In the genomic region with DNA sequence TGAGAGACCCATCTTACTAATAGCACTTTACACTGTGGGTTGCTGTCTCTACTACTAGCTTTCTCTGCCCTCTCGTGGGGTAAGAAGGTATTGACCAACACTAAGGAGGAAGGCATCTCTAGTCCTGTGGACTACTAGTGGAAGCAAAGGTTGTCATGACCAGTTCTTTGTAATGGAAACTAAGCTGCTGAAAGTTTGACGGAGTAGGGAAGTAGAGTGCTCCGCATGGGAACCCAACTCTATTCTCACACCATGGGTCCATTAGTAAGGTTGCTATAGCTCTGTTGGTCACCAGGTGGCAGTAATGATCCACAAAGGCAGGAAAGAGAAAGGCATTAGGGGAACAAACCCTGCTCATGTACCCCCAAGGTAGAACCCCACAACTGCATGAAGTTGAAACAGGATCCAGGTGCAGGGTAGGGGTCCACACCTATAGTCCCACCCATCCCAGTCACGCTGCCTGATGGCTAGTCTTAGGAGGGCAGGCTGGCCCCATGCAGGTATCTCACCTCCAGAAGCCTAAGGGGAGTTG, we compare ENCODE assay signal across 8 mouse cellular contexts. TPM values are rescaled to one million over a fixed set of nuclear protein-coding genes. Genes with fewer than 3 reads are reported as not detected.
DNase-seq lines count a peak whose midpoint lies in the region; ATAC-seq lines count a peak whose summit lies in the region.

No protein-coding gene starts in this region.

- H3K36me3 ChIP-seq in hindbrain, embryonic 16.5 days (ENCODE audit: control insufficient read depth, insufficient read depth, low read length), result peaks cover 26% of the 10 kb centered on the region

- peak; percentile 68 for ATAC-seq in frontal cortex, adult (ENCODE audit: low TSS enrichment)
- peak; percentile 71 for ATAC-seq in hindbrain, embryonic 16.5 days

- no peak overlapping the region for H3K9ac ChIP-seq in hindbrain, embryonic 16.5 days (ENCODE audit: low read depth, low read length)

- H3K27me3 ChIP-seq in hindbrain, embryonic 16.5 days (replicated peaks; ENCODE audit: control insufficient read depth, insufficient read depth, low read length), result no peaks in the 10 kb centered on the region

- H3K4me1 ChIP-seq in hindbrain, embryonic 16.5 days (ENCODE audit: control insufficient read depth, insufficient read depth, low read depth, low read length), result no peaks in the 10 kb centered on the region

- no peaks in the 10 kb centered on the region for H3K9me3 ChIP-seq in hindbrain, embryonic 16.5 days (ENCODE audit: control insufficient read depth, low read length)

- no peak overlapping the region for H3K27ac ChIP-seq in hindbrain, embryonic 16.5 days (ENCODE audit: low read depth, low read length)

- H3K4me2 ChIP-seq in hindbrain, embryonic 16.5 days (ENCODE audit: low read length), result no peak overlapping the region

- peak; percentile 67 for DNase-seq in T-cell, adult 2 months (ENCODE audit: low spot score)
- DNase-seq in cerebellum, adult 8-10 months, result peak; percentile 66
- peak; percentile 49 to 72 for DNase-seq in layer of hippocampus, postnatal 36 days
- DNase-seq in lung, postnatal 25 days (ENCODE audit: low spot score), result peak; percentile 71
- DNase-seq in right cerebral cortex, adult 18-20 months, result peak; percentile 58
- peak; percentile 58 for DNase-seq in yolk sac, embryonic 10.5 days (ENCODE audit: low spot score)

- no peak overlapping the region for H3K4me3 ChIP-seq in hindbrain, embryonic 16.5 days (ENCODE audit: low read length)

- 19% methylated on average over 4 of the region's 4 CpGs for WGBS in hindbrain, embryonic 16.5 days

RNA-seq across cellular contexts. Expression of a gene that starts 31.1 kb away (rescaled TPM):
- 20.7 and 21.7 TPM in 2 replicates for polyA plus RNA-seq in hindbrain, embryonic 16.5 days (2015; fragmentation: Nextera tagmentation; extraction: Ambion mirVana)
- total RNA-seq in layer of hippocampus, postnatal 36 days (2021), result 10 to 100 TPM; 52.2 to 61.1 TPM

RNA-seq across cellular contexts. Expression of a gene that starts 31.2 kb away (rescaled TPM):
- 52.8 and 58.9 TPM in 2 replicates for polyA plus RNA-seq in hindbrain, embryonic 16.5 days (2015; fragmentation: Nextera tagmentation; extraction: Ambion mirVana)
- 10 to 100 TPM; 63.3 to 63.4 TPM for total RNA-seq in layer of hippocampus, postnatal 36 days (2021)

RNA-seq across cellular contexts. Expression of a gene that starts 36.2 kb away (rescaled TPM):
- 0.31 and 0.50 TPM in 2 replicates for polyA plus RNA-seq in hindbrain, embryonic 16.5 days (2015; fragmentation: Nextera tagmentation; extraction: Ambion mirVana)
- under 1 TPM; 0.32 to 0.35 TPM for total RNA-seq in layer of hippocampus, postnatal 36 days (2021)

RNA-seq across cellular contexts. Expression of a gene that starts 46.4 kb away (rescaled TPM):
- 0.19 and 0.42 TPM in 2 replicates for polyA plus RNA-seq in hindbrain, embryonic 16.5 days (2015; fragmentation: Nextera tagmentation; extraction: Ambion mirVana)
- under 1 TPM in 1 of 2 experiments, not detected in 1; 0.51 TPM for total RNA-seq in layer of hippocampus, postnatal 36 days (2021)
